Mouse (Mus musculus) E14TG2a.4 (cell line): ENCODE data around the gene Prss2.

ENCODE experiments used
- CTCF ChIP-seq: conservative IDR thresholded peaks from 2 replicates; pipeline ENCODE4 v1.5.1; 2014; ENCODE audit warnings: low read length
- POU5F1 ChIP-seq: IDR thresholded peaks from 2 replicates; pipeline ENCODE4 v1.6.1; 2014; ENCODE audit warnings: low read length, borderline replicate concordance

- no peak for TF ChIP-seq CTCF
- no peak for TF ChIP-seq POU5F1
Measured at GRCm38 (mm10) chr6:41527402-41527801, 5.8 kb downstream of the Prss2 start.
